Mouse (Mus musculus) adipose tissue, adult 10 weeks (tissue): Measurements from ENCODE around the gene Fkbp6. TPM values are rescaled to one million over a fixed set of nuclear protein-coding genes. Genes with fewer than 3 reads are reported as not detected.

ENCODE experiments used
- polyA plus RNA-seq: library from polyadenylated mRNA; stranded (reverse); fragments of 350-450 nt; fragmentation: Illumina TruSeq; extraction: RNeasy Lipid Tissue Mini Kit (QIAGEN cat#74804); gene quantifications from one replicate; pipeline ENCODE4 v1.2.3, GENCODE M21; 2014; ENCODE audit warnings: low read depth, low replicate concordance

Gene Fkbp6
- polyA plus RNA-seq, result 1.2 TPM

DNA sequence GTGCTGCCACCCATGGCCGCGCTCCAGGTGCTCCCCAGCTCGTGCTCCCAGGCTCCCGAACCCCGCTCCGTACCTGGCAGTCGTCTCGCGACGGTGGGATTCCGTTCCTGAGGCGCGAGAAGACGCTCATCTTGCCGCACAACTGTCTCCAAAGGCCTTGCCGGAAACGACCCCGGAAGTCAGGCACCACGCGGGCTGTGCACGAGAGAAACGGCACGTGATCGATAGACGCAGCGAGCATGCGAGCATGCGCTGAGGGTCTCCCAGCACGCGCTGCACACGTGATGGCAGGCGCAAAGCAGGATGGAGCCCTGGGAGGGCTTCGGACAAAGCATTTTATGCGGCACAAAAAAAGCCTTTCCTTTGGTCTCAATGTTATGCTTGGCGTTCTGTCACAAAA lies at the start of gene Fkbp6:
Fkbp6 (minus strand) TSS at position 183 of the 400 bp plus-strand sequence.

DNA sequence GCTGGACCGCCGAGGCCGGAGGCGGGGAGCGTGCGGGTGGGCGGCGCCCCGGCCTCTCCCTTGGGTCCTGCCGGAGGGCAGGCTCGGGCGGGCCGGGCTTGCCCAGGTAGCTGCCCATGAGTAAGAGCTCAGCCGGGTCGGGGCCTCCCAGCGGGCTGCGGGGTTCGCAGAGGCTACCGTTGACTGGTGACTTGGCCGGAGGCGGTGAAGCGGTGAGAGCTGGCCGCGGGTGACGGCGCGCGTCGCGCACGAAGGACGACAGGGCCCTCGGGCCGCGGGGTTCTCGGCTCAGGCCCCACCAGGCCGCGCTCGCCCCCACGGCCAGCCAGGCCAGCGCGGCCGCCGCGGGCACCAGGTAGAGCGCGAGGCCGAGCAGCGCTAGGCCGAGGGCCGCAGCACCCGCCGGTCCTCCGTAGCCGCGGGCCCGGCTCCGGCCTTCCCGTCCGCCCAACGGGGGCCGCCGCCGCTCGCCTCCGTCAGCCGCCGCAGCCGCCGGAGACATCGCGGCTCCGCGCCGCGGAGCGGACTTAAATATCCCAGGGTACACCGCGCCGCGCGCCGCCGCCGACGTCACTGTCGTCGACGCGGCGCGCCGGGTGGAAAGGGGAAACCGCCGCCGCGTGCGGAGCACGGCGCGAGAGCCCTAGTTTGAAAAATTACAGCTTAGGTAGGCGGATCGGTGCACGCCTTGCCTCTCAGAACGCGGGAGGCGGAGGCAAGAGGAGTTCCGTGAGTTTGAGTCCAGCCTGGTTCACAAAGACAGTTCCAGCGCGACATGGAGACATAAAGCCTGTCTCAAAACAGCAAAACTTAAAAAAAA lies 44.4 kb upstream of the Fkbp6 start, which contains the start of gene Pom121:
Pom121 (minus strand) TSS at position 543 of the 820 bp plus-strand sequence.

DNA sequence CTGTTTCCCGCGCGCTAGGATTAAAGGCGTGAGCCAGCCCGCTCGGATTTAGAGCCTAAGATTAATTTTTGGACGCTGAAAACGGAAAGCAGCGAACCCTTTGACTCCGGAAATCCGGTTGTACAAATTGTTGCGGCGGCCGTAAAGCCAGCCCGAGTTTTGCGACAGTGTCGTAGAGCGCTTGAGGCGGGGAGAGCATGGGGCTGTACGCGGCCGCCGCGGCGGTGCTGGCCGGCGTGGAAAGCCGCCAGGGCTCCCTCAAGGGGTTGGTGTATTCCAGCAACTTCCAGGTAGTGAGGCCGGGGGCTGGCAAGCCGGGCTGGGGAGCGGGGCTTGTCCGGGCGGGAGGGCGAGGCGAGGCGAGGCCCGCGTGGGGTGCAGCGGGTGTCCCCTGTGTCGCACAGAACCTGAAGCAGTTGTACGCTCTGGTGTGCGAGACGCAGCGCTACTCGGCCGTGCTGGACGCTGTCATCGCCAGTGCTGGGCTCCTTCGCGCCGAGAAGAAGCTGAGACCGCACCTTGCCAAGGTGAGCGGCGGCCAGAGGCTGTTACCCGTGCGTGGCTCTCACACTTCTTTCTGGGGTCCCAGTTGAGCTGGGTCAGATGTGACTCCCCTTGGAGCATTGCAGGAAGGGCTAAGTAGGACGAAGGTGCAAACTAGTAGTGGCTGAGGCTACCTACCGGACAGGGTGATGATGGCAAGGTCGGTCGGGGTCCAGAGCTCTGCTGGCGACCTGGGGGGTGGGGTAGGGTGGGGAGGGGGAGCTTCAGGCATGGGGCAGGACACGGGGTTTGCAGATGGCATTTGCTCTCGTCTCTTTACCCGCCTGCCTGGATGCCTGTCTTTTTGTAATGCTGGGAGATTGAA lies 20.2 kb upstream of the Fkbp6 start, which contains the start of gene Nsun5:
Nsun5 (plus strand) TSS at position 167 of the 868 bp plus-strand sequence.

DNA sequence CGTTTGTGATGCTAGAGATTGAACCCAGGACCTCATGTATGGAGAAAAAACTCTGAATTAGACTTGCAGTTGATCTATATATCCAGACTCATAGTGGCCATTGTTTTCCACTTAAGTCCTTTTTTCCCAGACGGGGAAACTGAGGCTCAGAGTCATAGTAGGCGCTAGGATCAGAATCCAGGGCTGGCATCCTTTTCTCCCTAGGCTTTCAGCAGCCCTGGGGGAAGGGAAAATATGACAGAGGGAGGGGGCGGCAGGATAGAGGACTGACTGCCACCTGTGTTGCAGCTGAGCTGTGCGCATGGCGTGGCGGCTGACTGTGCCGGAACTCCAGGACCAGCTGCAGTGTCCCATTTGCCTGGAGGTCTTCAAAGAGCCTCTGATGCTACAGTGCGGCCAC lies 3.2 kb upstream of the Fkbp6 start, which contains the start of gene Trim50:
Trim50 (plus strand) TSS at position 301 of the 400 bp plus-strand sequence.

DNA sequence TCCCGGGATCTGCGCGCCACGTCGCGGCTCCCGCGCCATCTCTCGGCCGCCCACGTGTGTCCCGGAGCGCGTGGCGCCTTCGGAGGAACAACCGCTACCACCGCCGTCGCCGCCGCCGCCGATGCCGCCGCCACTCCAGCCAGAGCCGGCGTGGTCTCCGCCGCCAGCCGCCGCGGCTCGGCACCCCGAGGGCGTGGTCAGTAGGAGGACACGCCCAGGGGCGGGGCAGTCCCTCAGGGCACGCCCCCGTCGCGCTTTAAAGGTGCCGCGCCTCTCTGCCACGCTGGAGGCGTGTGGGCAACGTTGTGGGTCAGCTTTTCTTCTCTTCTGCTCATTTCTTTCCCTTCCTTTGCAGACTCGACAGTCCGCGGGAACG lies 98.8 kb downstream of the Fkbp6 start, which contains the start of gene Fzd9:
Fzd9 (minus strand) TSS at position 152 of the 376 bp plus-strand sequence.

Other genes with a start within 250 kb of the Fkbp6 start
- 19.5 TPM for gene Tbl2, start 200.4 kb downstream of the Fkbp6 start, polyA plus RNA-seq
- 43.9 TPM for gene Bcl7b, start 181.8 kb downstream of the Fkbp6 start, polyA plus RNA-seq
- 37.2 TPM for gene Baz1b, start 162.8 kb downstream of the Fkbp6 start, polyA plus RNA-seq
- gene Fzd9, start 98.8 kb downstream of the Fkbp6 start, polyA plus RNA-seq, result 0.17 TPM
- not detected for gene Trim50, start 3.3 kb upstream of the Fkbp6 start, polyA plus RNA-seq
- gene Nsun5, start 19.9 kb upstream of the Fkbp6 start, polyA plus RNA-seq, result 15.6 TPM
- 15.4 TPM for gene Pom121, start 44.5 kb upstream of the Fkbp6 start, polyA plus RNA-seq
- 24.9 TPM for gene Hip1, start 195.1 kb upstream of the Fkbp6 start, polyA plus RNA-seq
- gene Ccl26, start 213.5 kb upstream of the Fkbp6 start, polyA plus RNA-seq, result not detected
- 15.2 TPM for gene Ccl24, start 223.0 kb upstream of the Fkbp6 start, polyA plus RNA-seq